Mouse (Mus musculus) olfactory bulb, adult 2 months (tissue): ENCODE measurements at regions not wholly inside any gene's neighbourhood (a gene's known extent, or its start where the extent isn't known, plus 50 kb on each side); places are given as distances from the start of the nearest gene placed in this dataset.

Experiments used
- H3K27ac ChIP-seq: fragments of 200-500 bp; 2 replicates; pipeline ENCODE4 v1.5.1; 2012; ENCODE audit warnings: low read depth, low read length; ENCODE audit not compliant: insufficient read depth
- H3K4me1 ChIP-seq: fragments of 200-500 bp; 2 replicates; pipeline ENCODE4 v1.6.1; 2012; ENCODE audit warnings: low read length; ENCODE audit not compliant: control insufficient read depth, insufficient read depth
- H3K4me3 ChIP-seq: fragments of 200-500 bp; 2 replicates; pipeline ENCODE4 v1.5.1; 2012; ENCODE audit warnings: mild to moderate bottlenecking, low read depth, low read length, moderate library complexity; ENCODE audit not compliant: insufficient read depth
- CTCF ChIP-seq: fragments of 200-500 bp; IDR thresholded peaks from 2 replicates; pipeline ENCODE4 v1.5.1; 2012; ENCODE audit warnings: low read depth, mild to moderate bottlenecking, low read length, moderate library complexity; ENCODE audit not compliant: insufficient read depth
- POLR2A ChIP-seq: fragments of 200-500 bp; IDR thresholded peaks from 2 replicates; pipeline ENCODE4 v1.6.1; 2012; ENCODE audit warnings: mild to moderate bottlenecking, low read depth, low read length, moderate library complexity; ENCODE audit not compliant: insufficient read depth
- WGBS: fragments of 180-500 bp; shearing (Covaris S2); methylation state at CpG from one replicate; pipeline ENCODE4 v1.1.7; 2018; 5-methylcytosine and 5-hydroxymethylcytosine counted together

- Histone ChIP-seq H3K4me1 (no peaks in the 10 kb centered on the region), H3K27ac (no peak overlapping the region), H3K4me3 (no peak overlapping the region)
- 62% methylated on average over 3 of the region's 3 CpGs for WGBS
- no peak for TF ChIP-seq POLR2A
- no peak for TF ChIP-seq CTCF
These were observed 153.7 kb downstream of the Pax1 start for GRCm38 (mm10) chr2:147515436-147515835.

DNA sequence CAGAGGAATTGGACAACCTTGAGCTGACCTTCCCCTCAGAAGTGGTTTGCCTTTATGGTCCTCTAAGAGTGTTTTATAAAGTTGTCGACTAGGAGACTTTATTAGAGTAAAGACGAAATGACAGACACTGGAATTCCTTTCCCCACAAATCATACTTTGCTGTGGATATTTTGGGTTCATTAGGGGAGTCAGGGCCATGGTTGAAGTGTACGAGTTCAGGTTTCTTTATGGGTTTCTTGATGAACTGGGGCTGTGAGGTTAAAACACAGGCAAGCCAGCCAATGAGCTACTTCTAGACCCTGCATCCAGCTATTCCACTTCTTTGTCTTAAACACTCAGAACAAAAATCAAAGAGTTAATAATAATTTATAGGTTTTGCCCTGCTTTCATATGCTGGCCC lies 153.0 kb downstream of the Pax1 start:
- H3K4me1 ChIP-seq: no peaks in the 10 kb centered on the region
- 96% methylated on average over 3 of the region's 3 CpGs for WGBS
- no peak overlapping the region for H3K27ac ChIP-seq
- no peak overlapping the region for H3K4me3 ChIP-seq
- no peak for TF ChIP-seq CTCF
- no peak for TF ChIP-seq POLR2A

DNA sequence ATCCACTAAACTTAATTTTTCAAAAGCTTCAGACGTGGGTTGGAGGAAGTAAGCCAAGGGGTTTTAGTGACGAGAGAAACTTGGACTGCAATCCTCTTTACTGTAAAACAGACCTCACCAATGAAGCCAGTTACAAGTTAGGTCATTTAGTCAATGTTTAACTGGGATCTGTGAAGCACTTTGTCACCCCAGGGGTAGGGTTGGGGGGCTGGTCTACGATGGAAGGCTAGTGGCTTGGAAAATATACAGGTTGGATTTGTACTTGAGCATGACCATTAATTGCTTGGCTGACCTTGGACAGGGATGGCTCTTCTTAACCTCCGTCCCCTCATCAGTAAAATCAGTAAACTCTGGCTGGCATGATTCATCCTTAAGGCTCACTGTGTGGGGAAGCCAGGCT lies 142.2 kb downstream of the Pax1 start:
- TF ChIP-seq POLR2A: no peak
- TF ChIP-seq CTCF: no peak
- WGBS: 64% methylated on average over 4 of the region's 4 CpGs
- no peaks in the 10 kb centered on the region for H3K4me1 ChIP-seq
- no peak overlapping the region for H3K27ac ChIP-seq
- no peak overlapping the region for H3K4me3 ChIP-seq

DNA sequence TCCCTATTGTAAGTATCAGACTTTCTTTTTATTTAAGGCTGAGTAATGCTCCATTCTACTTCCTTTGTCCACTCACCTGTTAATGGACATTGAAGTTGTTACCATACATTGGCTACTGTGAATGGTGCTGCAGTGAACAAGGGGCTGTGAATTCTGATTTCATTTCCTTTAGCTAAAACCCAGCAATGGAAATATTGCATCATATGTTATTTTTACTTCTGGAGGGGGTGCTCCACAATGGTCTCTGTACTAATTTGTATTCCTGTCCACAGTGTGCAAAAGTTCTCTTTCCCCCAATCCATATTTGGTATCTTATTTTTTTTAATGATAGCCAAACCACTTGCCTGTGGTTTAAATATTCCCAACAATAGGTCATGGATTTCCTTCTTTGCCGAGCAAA lies 137.0 kb downstream of the Pax1 start:
- TF ChIP-seq POLR2A: no peak
- TF ChIP-seq CTCF: no peak
- WGBS: 93% methylated on average over 1 of the region's 1 CpGs
- Histone ChIP-seq H3K4me1 (no peaks in the 10 kb centered on the region), H3K4me3 (no peak overlapping the region), H3K27ac (no peak overlapping the region)

DNA sequence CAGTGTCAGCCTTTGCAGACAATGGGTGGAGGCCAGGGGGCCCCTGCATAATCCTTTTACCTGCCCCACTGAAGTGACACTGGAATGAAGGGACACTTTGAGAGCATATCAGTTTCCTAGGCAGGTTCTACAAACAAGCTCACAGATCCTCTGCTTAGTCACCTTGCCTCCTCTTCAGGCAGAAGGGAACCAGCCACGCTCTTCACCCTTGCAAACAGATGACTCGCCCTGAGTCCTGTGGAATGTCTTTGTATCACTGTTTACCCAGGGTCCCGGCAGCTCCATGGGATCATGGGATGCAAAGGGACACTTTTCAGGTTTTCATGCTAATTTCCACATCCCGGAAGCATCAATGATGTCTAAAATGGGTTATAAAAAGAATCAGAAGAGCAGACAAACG lies 94.2 kb downstream of the Pax1 start:
- no peaks in the 10 kb centered on the region for H3K4me1 ChIP-seq
- WGBS: 79% methylated on average over 5 of the region's 5 CpGs
- H3K4me3 ChIP-seq: no peak overlapping the region
- no peak overlapping the region for H3K27ac ChIP-seq
- TF ChIP-seq CTCF (no peak), POLR2A (no peak)

GRCm38 (mm10) chr2:147454362-147455257 lies 92.9 kb downstream of the Pax1 start:
- WGBS: 27% methylated on average over 18 of the region's 18 CpGs
- Histone ChIP-seq H3K27ac (no peak overlapping the region), H3K4me1 (no peaks in the 10 kb centered on the region), H3K4me3 (peak overlapping the region; percentile 22; the same call in 1 of the 2 replicates)
- TF ChIP-seq CTCF (no peak), POLR2A (no peak)
